Mouse (Mus musculus) forebrain, embryonic 11.5 days (tissue): ENCODE data around the gene Tor4a. TPM values are rescaled to one million over a fixed set of nuclear protein-coding genes. Genes with fewer than 3 reads are reported as not detected.

ENCODE experiments used
- ATAC-seq: fragments of 200-750 bp; cut with Nextera tagmentation; replicated peaks from 2 replicates; pipeline ENCODE4 v1.8.0; 2017; ENCODE audit warnings: moderate TSS enrichment; ENCODE audit not compliant: low FRiP score
- DNase-seq: peaks from one replicate; pipeline ENCODE4 v3.0.0-alpha.2; 2017; ENCODE audit warnings: low spot score
- H3K27ac ChIP-seq: fragments of 300-500 bp; sonication (generic); 2 replicates; pipeline ENCODE4 v1.5.1; 2014; ENCODE audit warnings: low read depth, low read length
- H3K27me3 ChIP-seq: fragments of 300-500 bp; sonication (generic); 2 replicates; pipeline ENCODE4 v1.6.1; 2014; ENCODE audit warnings: mild to moderate bottlenecking, low read length, mixed read lengths; ENCODE audit not compliant: control insufficient read depth, insufficient read depth
- H3K36me3 ChIP-seq: fragments of 300-500 bp; sonication (generic); 2 replicates; pipeline ENCODE4 v1.6.1; 2014; ENCODE audit warnings: mild to moderate bottlenecking, low read length, moderate library complexity, mixed read lengths; ENCODE audit not compliant: control insufficient read depth, insufficient read depth
- H3K4me1 ChIP-seq: fragments of 300-500 bp; sonication (generic); replicated peaks from 2 replicates; pipeline ENCODE4 v1.6.1; 2014; ENCODE audit warnings: low read length, mixed read lengths; ENCODE audit not compliant: control insufficient read depth, insufficient read depth
- H3K4me2 ChIP-seq: fragments of 300-500 bp; sonication (generic); 2 replicates; pipeline ENCODE4 v1.6.1; 2014; ENCODE audit warnings: low read depth, mild to moderate bottlenecking, low read length, moderate library complexity, mixed read lengths; ENCODE audit not compliant: severe bottlenecking
- H3K4me3 ChIP-seq: fragments of 300-500 bp; sonication (generic); 2 replicates; pipeline ENCODE4 v1.5.1; 2014; ENCODE audit warnings: low read depth, low read length
- H3K9ac ChIP-seq: fragments of 300-500 bp; sonication (generic); 2 replicates; pipeline ENCODE4 v1.6.1; 2014; ENCODE audit warnings: low read length
- H3K9me3 ChIP-seq: fragments of 300-500 bp; sonication (generic); 2 replicates; pipeline ENCODE4 v1.6.1; 2016; ENCODE audit warnings: low read length, mixed read lengths; ENCODE audit not compliant: control insufficient read depth
- WGBS: fragments of 180-500 bp; shearing (Covaris S2); extraction: QIAGEN DNeasy Blood & Tissue Kit; methylation state at CpG from one replicate; pipeline ENCODE4 v1.1.7; 2014; 5-methylcytosine and 5-hydroxymethylcytosine counted together
- polyA plus RNA-seq: library from polyadenylated mRNA; unstranded; fragments of >200 nt; fragmentation: Nextera tagmentation; extraction: Ambion mirVana; gene quantifications from 2 replicates; pipeline ENCODE4 v1.2.1, GENCODE M21; 2014

The Tor4a gene
- polyA plus RNA-seq, 1 experiment from 2014 or later: 1.3 TPM

DNA sequence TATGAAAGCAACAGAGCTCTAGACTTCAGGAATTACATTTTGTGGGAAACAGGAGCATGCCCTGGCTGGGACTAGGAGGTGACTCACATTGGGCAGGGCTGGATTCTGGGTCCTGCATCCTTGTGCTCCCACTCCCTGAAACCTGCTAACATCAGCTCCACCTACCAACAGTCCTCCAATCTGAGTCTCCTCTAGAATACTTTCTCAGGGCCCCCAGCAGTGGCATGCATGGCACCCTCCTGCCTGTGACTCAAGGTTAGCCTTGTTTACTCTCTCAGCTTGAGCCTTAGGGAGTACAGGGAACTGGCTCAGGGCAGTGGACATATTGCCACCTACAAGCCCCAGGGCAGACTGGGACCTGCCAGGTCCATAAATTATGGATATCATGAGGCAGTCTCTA is 41.4 kb upstream of the Tor4a start:
- H3K27ac ChIP-seq: no peak overlapping the region
- ATAC-seq: no peak
- H3K4me3 ChIP-seq: no peak overlapping the region
- H3K9ac ChIP-seq: no peak overlapping the region; the same call in 1 of the 2 replicates
- no peaks in the 10 kb centered on the region for H3K36me3 ChIP-seq
- peaks cover 6% of the 10 kb centered on the region; the same call in 1 of the 2 replicates for H3K27me3 ChIP-seq
- no peaks in the 10 kb centered on the region for H3K9me3 ChIP-seq
- no peak overlapping the region for H3K4me2 ChIP-seq
- no peaks in the 10 kb centered on the region; the same call in 1 of the 2 replicates for H3K4me1 ChIP-seq
- no peak for DNase-seq

DNA sequence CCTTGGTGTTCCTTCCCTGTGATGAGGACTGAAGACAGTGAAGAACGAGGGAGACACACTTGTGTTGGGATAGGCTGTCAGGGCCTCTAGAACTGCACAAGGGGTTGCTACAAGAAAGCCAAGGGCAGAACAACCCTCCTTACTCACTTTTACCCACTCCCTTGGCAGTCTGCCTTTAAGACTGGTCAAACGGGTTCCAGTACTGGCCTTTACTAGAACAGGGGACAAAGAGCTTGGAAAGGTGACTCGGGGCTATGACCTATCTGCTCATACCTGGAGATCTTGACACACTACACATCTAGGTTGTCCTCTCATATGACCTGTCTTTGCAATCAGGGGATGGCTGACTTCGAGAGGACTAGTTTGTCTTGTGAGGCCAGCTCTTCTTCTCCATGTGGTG is 40.8 kb upstream of the Tor4a start:
- no peaks in the 10 kb centered on the region for H3K9me3 ChIP-seq
- no peak overlapping the region for H3K4me2 ChIP-seq
- H3K4me3 ChIP-seq: no peak overlapping the region
- H3K4me1 ChIP-seq: no peaks in the 10 kb centered on the region; the same call in 1 of the 2 replicates
- WGBS: 69% methylated on average over 4 of the region's 4 CpGs
- DNase-seq (no peak), ATAC-seq (no peak)
- no peak overlapping the region for H3K9ac ChIP-seq
- peaks cover 6% of the 10 kb centered on the region; the same call in 1 of the 2 replicates for H3K27me3 ChIP-seq
- no peaks in the 10 kb centered on the region for H3K36me3 ChIP-seq
- no peak overlapping the region for H3K27ac ChIP-seq

DNA sequence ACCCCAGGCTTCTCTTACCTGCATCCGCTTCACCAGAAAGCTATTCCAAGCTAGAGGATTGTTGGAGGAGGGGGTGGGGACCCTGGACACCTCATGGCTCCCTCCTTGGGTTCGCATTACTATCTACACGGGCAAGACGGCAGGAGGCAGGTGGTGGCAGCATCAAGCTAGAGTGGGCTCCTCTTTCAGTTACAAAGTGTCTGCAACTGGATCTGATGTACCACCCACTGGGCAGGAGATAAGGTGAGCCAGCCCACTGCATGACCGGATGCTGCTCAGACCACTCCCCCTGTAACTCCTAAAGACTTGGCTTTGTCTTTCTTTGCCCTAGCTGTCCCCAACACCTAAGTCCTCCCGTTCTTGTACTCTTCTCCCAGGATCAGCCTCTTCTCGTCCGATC is 39.9 kb upstream of the Tor4a start, which contains the start of gene Rnf224:
Gene Rnf224, minus strand, starts transcription at position 174 of the 400 bp plus-strand sequence.
- Histone ChIP-seq H3K27ac (no peak within 1 kb of the TSS), H3K4me1 (no peaks in the 10 kb centered on the region; the same call in 1 of the 2 replicates), H3K4me3 (no peak within 1 kb of the TSS), H3K27me3 (peaks cover 5% of the 10 kb centered on the region; the same call in 1 of the 2 replicates), H3K9me3 (no peaks in the 10 kb centered on the region), H3K36me3 (no peaks in the 10 kb centered on the region), H3K9ac (no peak within 1 kb of the TSS), H3K4me2 (no peak within 1 kb of the TSS)
- DNase-seq: no peak
- ATAC-seq: no peak
- 43% methylated on average over 8 of the region's 8 CpGs for WGBS

DNA sequence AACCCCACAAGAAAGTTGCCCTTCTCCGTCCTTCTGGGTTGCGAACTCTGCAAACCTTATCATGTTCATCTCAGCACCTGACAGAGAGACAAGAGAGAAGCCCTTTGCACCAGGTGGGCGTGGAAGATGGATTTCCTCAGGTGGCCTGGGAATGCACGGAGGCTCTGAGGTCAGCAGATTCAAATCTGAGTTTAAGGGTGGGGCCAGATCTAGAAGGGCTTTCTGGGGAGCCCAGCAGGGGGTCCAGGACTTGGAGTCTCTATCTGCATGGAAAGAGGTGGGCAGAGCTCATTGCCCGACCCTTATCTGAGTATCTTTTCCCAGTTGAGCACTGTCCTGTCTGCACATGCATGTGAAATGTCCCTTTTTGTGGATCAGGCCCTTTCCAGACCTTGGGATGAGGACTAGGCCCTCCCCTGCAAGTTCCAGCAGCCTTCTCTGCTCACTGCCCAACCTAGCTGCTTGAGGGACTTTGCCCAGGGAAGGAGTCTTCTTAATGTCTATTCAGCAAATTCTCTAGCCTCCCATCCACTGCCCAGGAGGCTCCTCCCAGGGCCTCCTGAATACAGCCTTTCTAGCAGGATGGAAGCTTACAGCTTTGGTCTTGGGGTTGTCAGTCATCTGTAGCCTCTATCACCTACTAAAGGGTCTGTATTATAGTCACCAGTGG is 38.0 kb upstream of the Tor4a start:
- H3K4me2 ChIP-seq: no peak overlapping the region
- no peaks in the 10 kb centered on the region for H3K27me3 ChIP-seq
- H3K27ac ChIP-seq: no peak overlapping the region
- H3K9me3 ChIP-seq: no peaks in the 10 kb centered on the region
- H3K4me1 ChIP-seq: no peaks in the 10 kb centered on the region
- DNase-seq (no peak), ATAC-seq (no peak)
- 83% methylated on average over 5 of the region's 5 CpGs for WGBS
- H3K36me3 ChIP-seq: no peaks in the 10 kb centered on the region
- no peak overlapping the region for H3K4me3 ChIP-seq
- H3K9ac ChIP-seq: no peak overlapping the region

DNA sequence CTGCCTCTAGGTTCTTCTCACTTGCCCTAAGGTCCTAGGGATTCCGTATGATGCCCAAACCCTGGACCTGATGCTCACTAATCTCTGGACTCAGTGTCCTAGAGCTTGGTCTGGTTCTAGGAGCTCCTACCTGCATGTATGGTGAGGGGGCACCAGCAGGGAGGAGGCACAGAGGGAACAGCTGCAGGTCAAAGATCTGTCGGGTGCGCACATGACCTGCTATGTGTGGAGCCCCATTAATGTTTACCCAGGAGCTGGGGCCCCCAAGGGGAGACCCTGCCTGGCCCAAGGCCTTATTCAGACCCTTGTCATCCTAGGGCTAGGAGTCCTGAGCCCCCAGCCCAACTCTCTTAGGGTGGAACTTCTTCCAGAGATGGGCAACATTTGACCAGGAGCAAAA is 37.4 kb upstream of the Tor4a start, which contains the start of gene Slc34a3:
Gene Slc34a3, minus strand, starts transcription at position 315 of the 400 bp plus-strand sequence.
- no peak within 1 kb of the TSS for H3K27ac ChIP-seq
- no peak within 1 kb of the TSS for H3K4me2 ChIP-seq
- H3K9me3 ChIP-seq: no peaks in the 10 kb centered on the region
- no peak for ATAC-seq
- H3K4me1 ChIP-seq: no peaks in the 10 kb centered on the region
- no peak within 1 kb of the TSS for H3K9ac ChIP-seq
- no peak for DNase-seq
- no peaks in the 10 kb centered on the region for H3K27me3 ChIP-seq
- no peak within 1 kb of the TSS for H3K4me3 ChIP-seq
- 89% methylated on average over 3 of the region's 3 CpGs for WGBS
- no peaks in the 10 kb centered on the region for H3K36me3 ChIP-seq

DNA sequence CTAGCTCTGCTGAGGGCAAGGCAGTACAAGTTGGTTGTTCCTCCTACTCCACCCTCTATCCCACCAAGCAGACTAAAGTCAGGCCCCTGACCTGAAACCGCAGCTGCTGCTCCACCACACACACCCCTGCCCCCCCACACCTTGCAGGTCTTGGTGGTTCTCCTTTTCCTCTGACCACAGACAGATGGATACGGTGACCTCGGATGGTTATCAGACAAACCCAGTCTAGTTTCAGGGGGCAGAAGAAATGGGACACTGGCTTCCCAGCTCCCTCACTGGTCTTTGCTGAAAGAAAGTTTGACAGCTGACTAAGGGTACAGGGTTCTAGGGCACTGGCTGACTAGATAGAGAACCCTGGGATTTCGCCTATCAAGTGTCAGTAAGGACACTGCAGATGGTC is 36.7 kb upstream of the Tor4a start:
- no peak overlapping the region for H3K27ac ChIP-seq
- H3K4me2 ChIP-seq: no peak overlapping the region
- 81% methylated on average over 4 of the region's 4 CpGs for WGBS
- no peaks in the 10 kb centered on the region for H3K4me1 ChIP-seq
- H3K27me3 ChIP-seq: no peaks in the 10 kb centered on the region
- H3K9me3 ChIP-seq: no peaks in the 10 kb centered on the region
- no peak overlapping the region for H3K9ac ChIP-seq
- no peaks in the 10 kb centered on the region for H3K36me3 ChIP-seq
- H3K4me3 ChIP-seq: no peak overlapping the region
- no peak for ATAC-seq
- no peak for DNase-seq

DNA sequence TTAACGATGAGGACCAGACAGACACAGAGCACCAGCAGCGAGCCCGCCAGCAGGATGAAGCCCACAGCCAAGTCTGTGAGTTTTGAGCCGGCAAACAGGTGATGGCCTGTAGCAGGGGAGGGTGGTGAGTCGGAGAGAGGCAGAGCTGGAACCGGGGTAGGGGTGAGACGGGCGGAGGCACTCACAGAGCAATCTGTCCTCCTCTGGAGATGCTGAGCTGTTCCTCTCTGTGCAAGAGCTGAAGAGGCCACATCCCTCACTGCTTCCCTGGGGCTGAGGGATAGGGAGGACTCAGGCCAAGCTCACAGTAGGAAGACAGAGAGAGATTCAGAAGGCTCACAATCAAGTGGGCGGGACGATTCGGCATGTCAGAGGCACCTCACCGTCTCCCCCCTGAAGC is 34.4 kb upstream of the Tor4a start:
- Histone ChIP-seq H3K9ac (no peak overlapping the region), H3K4me2 (no peak overlapping the region), H3K4me1 (no peaks in the 10 kb centered on the region), H3K36me3 (no peaks in the 10 kb centered on the region), H3K27ac (no peak overlapping the region), H3K4me3 (no peak overlapping the region), H3K9me3 (no peaks in the 10 kb centered on the region), H3K27me3 (no peaks in the 10 kb centered on the region)
- ATAC-seq (no peak), DNase-seq (no peak)
- 56% methylated on average over 12 of the region's 12 CpGs for WGBS

DNA sequence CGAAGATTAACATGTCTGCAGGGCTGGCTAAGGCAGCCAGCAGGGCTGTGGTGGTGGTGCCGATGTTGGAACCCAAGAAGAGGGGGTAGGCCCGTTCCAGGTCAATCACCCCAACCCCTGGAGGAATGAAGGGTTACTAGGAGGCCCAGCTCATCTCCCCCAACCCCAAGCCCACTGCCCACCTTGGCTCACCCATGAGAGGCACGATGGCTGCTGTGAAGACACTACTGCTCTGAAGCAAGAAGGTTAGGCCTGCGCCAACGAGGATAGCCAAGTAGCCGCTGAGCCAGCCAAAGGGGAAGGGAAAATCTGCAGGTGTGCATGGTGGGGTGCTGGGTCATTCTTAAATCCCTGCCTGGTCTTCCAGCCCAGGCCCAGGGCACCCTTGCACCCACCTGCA is 33.9 kb upstream of the Tor4a start:
- Histone ChIP-seq H3K9ac (no peak overlapping the region), H3K36me3 (no peaks in the 10 kb centered on the region), H3K9me3 (no peaks in the 10 kb centered on the region), H3K27ac (no peak overlapping the region), H3K27me3 (no peaks in the 10 kb centered on the region), H3K4me3 (no peak overlapping the region), H3K4me1 (no peaks in the 10 kb centered on the region), H3K4me2 (no peak overlapping the region)
- no peak for ATAC-seq
- 86% methylated on average over 7 of the region's 7 CpGs for WGBS
- no peak for DNase-seq

DNA sequence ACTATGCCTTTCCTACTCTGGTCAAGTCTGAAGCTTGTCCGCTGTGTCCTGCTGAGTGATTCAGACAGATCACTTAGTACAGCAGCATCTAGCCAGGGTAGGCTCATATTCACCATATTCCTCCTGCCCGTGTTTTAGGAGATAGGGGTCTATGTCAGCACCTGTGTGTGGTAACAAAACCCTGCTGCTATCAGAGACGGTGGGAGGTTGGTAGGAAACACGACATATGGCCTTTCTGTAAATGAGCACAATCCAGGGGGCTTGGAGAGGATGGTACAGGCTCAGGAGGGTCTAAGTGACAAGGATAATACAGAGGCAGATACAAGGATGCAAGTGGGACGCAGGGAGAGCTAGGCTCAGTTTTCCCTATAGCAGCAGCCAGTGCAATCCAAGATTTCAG is 32.9 kb upstream of the Tor4a start:
- Histone ChIP-seq H3K4me1 (no peaks in the 10 kb centered on the region), H3K4me3 (no peak overlapping the region), H3K9me3 (no peaks in the 10 kb centered on the region), H3K36me3 (no peaks in the 10 kb centered on the region), H3K27ac (no peak overlapping the region), H3K27me3 (no peaks in the 10 kb centered on the region), H3K9ac (no peak overlapping the region), H3K4me2 (no peak overlapping the region)
- ATAC-seq (no peak), DNase-seq (no peak)
- WGBS: 83% methylated on average over 5 of the region's 5 CpGs
